Mouse (Mus musculus): ENCODE data around the gene Cdk11b. TPM values are rescaled to one million over a fixed set of nuclear protein-coding genes. Genes with fewer than 3 reads are reported as not detected.

The Cdk11b gene
- total and polyA plus RNA-seq, 3 experiments = 15.6 to 82.0 (median 26.6) TPM

DNA sequence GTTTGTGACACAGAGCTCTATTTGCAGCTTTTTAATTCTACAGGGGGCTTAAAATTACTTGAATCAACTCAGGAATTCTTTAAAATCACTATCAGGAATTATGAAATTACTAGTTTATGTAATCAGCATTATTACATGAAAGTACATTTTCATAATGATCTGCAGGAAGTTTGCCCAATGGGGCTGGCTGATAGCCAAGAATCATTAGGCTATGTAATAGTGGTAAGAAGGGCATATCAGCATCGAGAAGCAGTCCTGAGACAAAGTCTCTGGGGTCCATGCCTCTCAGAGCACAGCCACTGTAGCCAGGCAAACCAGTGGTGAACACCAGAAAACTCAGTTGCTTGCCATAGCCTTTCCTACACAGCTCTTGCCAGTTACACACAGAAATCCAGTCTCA lies 30.9 kb upstream of the Cdk11b start:
- Histone ChIP-seq H3K36me3 (replicated peaks in 1 of 2; ENCODE audit: control insufficient read depth in 1 of 2, insufficient read depth in 1 of 2, low read length in 1 of 2) (peaks cover 17 to 33% of the 10 kb centered on the region in 2 experiments), H3K4me2 (ENCODE audit: insufficient read depth, low read depth, poor library complexity, severe bottlenecking) (no peak overlapping the region), H3K4me3 (replicated peaks in 1 of 3; ENCODE audit: low read depth in 2 of 3, low read length in 2 of 3, poor library complexity in 1 of 3) (no peak overlapping the region), H3K4me1 (ENCODE audit: control insufficient read depth in 1 of 2, insufficient read depth in 2 of 2) (peaks cover 6 to 26% of the 10 kb centered on the region in 2 experiments), H3K27me3 (replicated peaks) (no peaks in the 10 kb centered on the region), H3K79me2 (replicated peaks; ENCODE audit: control insufficient read depth, extremely low read depth, insufficient read depth, poor library complexity, severe bottlenecking) (no peaks in the 10 kb centered on the region), H3K9ac (ENCODE audit: insufficient read depth, low read depth) (no peak overlapping the region), H3K27ac (ENCODE audit: insufficient read depth, low read depth) (no peak overlapping the region), H3K9me3 (replicated peaks; ENCODE audit: low read length) (no peaks in the 10 kb centered on the region)
- in situ Hi-C loops (cut with MboI; ENCODE audit: low pct_ligation_motif_present, low pct_unique_long_range_greater_than_20kb, low sequenced_read_pairs) = no loop called here
- no peak for DNase-seq (ENCODE audit: extremely low read depth)
- dilution Hi-C loops (cut with MboI; ENCODE audit: extremely low pct_ligation_motif_present, extremely low pct_unique_long_range_greater_than_20kb, low sequenced_read_pairs) = no loop called here
- TF ChIP-seq TBP (conservative IDR thresholded peaks at IDR 0.05; ENCODE audit: low read depth, low read length) (no peak), JUN (IDR thresholded peaks at IDR 0.05; ENCODE audit: insufficient read depth, low read depth, low read length) (no peak), CHD1 (IDR thresholded peaks at IDR 0.05; ENCODE audit: low read depth, low read length) (no peak), CHD2 (IDR thresholded peaks at IDR 0.05; ENCODE audit: low read length) (no peak), KAT2A (IDR thresholded peaks at IDR 0.05; ENCODE audit: insufficient replicate concordance, low read length) (no peak), BHLHE40 (IDR thresholded peaks at IDR 0.05; ENCODE audit: low read depth, low read length) (no peak), IRF4 (IDR thresholded peaks at IDR 0.05; ENCODE audit: low read depth, low read length) (no peak), GABPA (IDR thresholded peaks at IDR 0.05; ENCODE audit: insufficient replicate concordance, low read depth, low read length) (no peak), EP300 (IDR thresholded peaks at IDR 0.05; ENCODE audit: low read length) (no peak), ZNF384 (IDR thresholded peaks at IDR 0.05; ENCODE audit: low read depth, low read length) (no peak), SMC3 (IDR thresholded peaks at IDR 0.05; ENCODE audit: low read depth, low read length) (no peak)

DNA sequence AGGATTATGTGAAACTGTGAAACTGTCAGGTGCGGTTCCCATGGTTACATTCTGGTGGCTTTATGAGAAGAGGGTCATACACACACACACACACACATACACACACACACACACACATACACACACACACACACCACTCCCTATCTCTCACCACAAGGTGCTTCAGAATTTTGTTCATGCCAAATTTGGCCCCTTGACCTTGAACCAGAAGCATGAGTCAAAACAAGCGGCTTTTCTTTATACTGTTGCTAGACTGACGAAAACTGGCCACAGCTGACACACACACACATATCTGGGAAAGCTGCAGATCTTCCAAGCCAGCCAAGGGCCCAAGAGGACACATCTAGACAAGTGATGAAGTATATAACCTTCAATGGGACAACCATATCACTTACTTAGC lies 28.9 kb upstream of the Cdk11b start:
- Histone ChIP-seq H3K9ac (ENCODE audit: insufficient read depth, low read depth) (no peak overlapping the region), H3K4me3 (replicated peaks in 1 of 3; ENCODE audit: low read depth in 2 of 3, low read length in 2 of 3, poor library complexity in 1 of 3) (no peak overlapping the region), H3K9me3 (replicated peaks; ENCODE audit: low read length) (no peaks in the 10 kb centered on the region), H3K27me3 (replicated peaks) (no peaks in the 10 kb centered on the region), H3K79me2 (replicated peaks; ENCODE audit: control insufficient read depth, extremely low read depth, insufficient read depth, poor library complexity, severe bottlenecking) (no peaks in the 10 kb centered on the region), H3K4me2 (ENCODE audit: insufficient read depth, low read depth, poor library complexity, severe bottlenecking) (no peak overlapping the region), H3K27ac (ENCODE audit: insufficient read depth, low read depth) (no peak overlapping the region), H3K4me1 (ENCODE audit: control insufficient read depth in 1 of 2, insufficient read depth in 2 of 2) (peaks cover 6 to 28% of the 10 kb centered on the region in 2 experiments), H3K36me3 (replicated peaks in 1 of 2; ENCODE audit: control insufficient read depth in 1 of 2, insufficient read depth in 1 of 2, low read length in 1 of 2) (peaks cover 0 to 14% of the 10 kb centered on the region in 2 experiments)
- TF ChIP-seq ELF1 (IDR thresholded peaks at IDR 0.05; ENCODE audit: low read depth, low read length) = no peak
- TF ChIP-seq CHD1 (IDR thresholded peaks at IDR 0.05; ENCODE audit: low read depth, low read length) = no peak
- TF ChIP-seq NRF1 (IDR thresholded peaks at IDR 0.05; ENCODE audit: low read depth, low read length) = no peak
- no peak for TF ChIP-seq ZNF384 (IDR thresholded peaks at IDR 0.05; ENCODE audit: low read depth, low read length)
- TF ChIP-seq UBTF (IDR thresholded peaks at IDR 0.05; ENCODE audit: low read depth, low read length) = no peak
- TF ChIP-seq ZC3H11A (IDR thresholded peaks at IDR 0.05; ENCODE audit: low read depth, low read length) = no peak
- no peak for TF ChIP-seq GABPA (IDR thresholded peaks at IDR 0.05; ENCODE audit: insufficient replicate concordance, low read depth, low read length)
- dilution Hi-C loops (cut with MboI; ENCODE audit: extremely low pct_ligation_motif_present, extremely low pct_unique_long_range_greater_than_20kb, low sequenced_read_pairs) = no loop called here
- in situ Hi-C loops (cut with MboI; ENCODE audit: low pct_ligation_motif_present, low pct_unique_long_range_greater_than_20kb, low sequenced_read_pairs) = no loop called here
- DNase-seq (ENCODE audit: extremely low read depth) = no peak

All from CH12.LX (cell line).